Mouse (Mus musculus): ENCODE measurements around the gene Sptlc3. TPM values are rescaled to one million over a fixed set of nuclear protein-coding genes. Genes with fewer than 3 reads are reported as not detected.

Gene Sptlc3
- polyA plus RNA-seq, 1 experiment from 2014 or later = 0.04 TPM

DNA sequence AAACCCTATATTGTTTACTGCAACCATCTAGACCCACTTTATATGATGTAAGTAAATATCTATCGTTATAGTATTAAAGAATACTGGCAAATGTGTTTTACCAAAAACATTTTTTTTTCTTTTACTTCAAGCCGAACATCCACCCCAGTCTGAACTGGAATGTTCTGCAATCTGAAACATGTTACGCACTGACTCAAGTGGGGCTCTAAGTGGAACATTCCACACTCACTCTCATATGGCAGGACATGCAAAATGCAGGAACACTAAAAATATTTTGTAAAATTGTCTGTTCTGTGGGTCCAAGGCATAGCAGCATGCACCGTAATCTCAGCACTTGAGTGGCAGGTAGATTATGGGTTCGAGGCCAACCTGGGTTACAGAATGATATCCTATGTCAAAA lies 103.5 kb downstream of the Sptlc3 start:
- ATAC-seq (replicated peaks; ENCODE audit: insufficient number of reproducible peaks, insufficient read depth, low FRiP score, low read depth) = no peak
- Histone ChIP-seq H3K4me3 (no peak overlapping the region), H3K9ac (no peak overlapping the region), H3K9me3 (replicated peaks) (no peaks in the 10 kb centered on the region), H3K4me1 (replicated peaks) (no peaks in the 10 kb centered on the region), H3K4me2 (no peak overlapping the region), H3K36me3 (no peaks in the 10 kb centered on the region), H3K27me3 (no peaks in the 10 kb centered on the region), H3K27ac (no peak overlapping the region)
- WGBS = 75% methylated on average over 5 of the region's 5 CpGs

DNA sequence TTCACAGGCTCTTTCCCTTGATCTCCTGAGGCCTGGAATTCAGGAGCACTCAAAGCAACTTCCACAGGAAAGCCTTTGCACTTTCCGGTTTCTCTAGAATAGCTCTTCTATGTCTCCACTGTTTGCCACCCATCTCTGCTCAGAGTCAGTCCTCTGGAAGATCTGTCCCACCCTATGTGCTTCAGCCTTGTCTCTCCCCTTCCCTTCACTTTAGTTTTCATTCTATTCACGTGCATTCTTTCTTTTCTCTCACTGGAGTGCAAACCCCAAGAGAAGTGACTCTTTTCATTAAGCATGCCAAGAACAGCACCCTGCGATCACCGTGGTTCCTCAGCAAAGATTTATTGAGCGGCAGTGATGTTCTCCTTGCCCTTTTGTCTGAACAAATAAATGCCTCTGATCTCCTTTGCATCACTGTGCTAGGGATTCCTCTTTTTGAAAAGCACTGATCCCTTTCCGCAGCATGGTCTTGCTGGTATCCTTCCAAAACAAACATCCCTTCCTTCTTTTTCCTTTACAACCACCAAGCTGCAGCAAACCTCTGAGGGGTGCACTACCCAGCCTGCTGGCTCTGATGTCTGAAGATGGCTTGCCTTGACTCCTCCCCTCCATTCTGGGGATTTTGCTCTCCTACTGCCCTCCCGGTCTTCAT lies 108.0 kb downstream of the Sptlc3 start:
- 39% methylated on average over 7 of the region's 7 CpGs for WGBS
- H3K9ac ChIP-seq = no peak overlapping the region
- no peaks in the 10 kb centered on the region for H3K9me3 ChIP-seq (replicated peaks)
- no peak overlapping the region for H3K4me2 ChIP-seq
- H3K27me3 ChIP-seq = no peaks in the 10 kb centered on the region
- H3K27ac ChIP-seq = no peak overlapping the region
- H3K4me1 ChIP-seq (replicated peaks) = no peaks in the 10 kb centered on the region
- ATAC-seq (replicated peaks; ENCODE audit: insufficient number of reproducible peaks, insufficient read depth, low FRiP score, low read depth) = no peak
- no peaks in the 10 kb centered on the region for H3K36me3 ChIP-seq
- no peak overlapping the region for H3K4me3 ChIP-seq

DNA sequence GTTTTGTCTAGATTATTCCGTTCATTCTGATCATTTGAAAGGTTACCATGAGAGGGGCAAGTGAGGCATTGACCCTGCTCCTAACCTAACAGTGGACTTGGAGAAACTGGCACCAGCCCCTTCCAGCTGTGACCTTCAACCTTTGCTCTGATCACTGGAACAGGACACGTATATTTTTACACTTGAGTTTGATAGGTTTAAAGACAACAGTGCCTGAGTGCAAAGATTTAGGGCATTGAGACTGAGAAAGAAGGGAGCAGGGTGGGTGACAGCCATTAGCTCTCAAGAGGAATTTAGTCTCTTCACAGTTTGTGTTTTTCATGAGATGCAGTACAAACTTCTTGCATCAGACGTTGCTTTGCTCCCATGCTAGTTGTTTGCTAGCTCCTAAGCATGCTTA lies 114.5 kb downstream of the Sptlc3 start:
- Histone ChIP-seq H3K9ac (no peak overlapping the region), H3K4me2 (no peak overlapping the region), H3K27ac (no peak overlapping the region), H3K36me3 (no peaks in the 10 kb centered on the region), H3K9me3 (replicated peaks) (no peaks in the 10 kb centered on the region), H3K4me3 (no peak overlapping the region), H3K27me3 (0 out of 2 replicates have a peak, but pooled peaks cover 4% of the 10 kb centered on the region), H3K4me1 (replicated peaks) (no peaks in the 10 kb centered on the region)
- WGBS = 52% methylated on average over 3 of the region's 3 CpGs
- no peak for ATAC-seq (replicated peaks; ENCODE audit: insufficient number of reproducible peaks, insufficient read depth, low FRiP score, low read depth)

DNA sequence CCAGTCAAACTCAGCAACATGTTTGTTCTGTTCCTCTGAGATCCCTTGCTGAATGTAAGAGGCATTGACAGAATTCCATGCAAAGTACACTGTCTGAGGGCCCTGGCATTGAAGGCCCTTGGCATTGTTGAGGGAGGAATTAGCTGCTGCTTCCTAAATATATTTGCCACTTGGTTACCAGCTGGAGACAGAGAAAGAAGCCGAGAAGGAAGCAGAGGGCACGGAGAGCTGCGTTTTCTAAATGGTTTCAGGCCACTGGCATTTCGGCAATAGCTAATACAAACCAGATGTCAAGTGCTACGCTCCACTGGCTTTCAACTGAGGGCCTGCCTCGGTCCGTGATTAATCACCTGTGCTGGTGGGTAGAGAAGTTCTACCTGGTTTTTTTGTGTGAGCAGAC lies 115.1 kb downstream of the Sptlc3 start:
- Histone ChIP-seq H3K4me1 (replicated peaks) (no peaks in the 10 kb centered on the region), H3K9ac (no peak overlapping the region), H3K27me3 (0 out of 2 replicates have a peak, but pooled peaks cover 4% of the 10 kb centered on the region), H3K36me3 (no peaks in the 10 kb centered on the region), H3K4me2 (no peak overlapping the region), H3K4me3 (no peak overlapping the region), H3K27ac (no peak overlapping the region), H3K9me3 (replicated peaks) (no peaks in the 10 kb centered on the region)
- 27% methylated on average over 7 of the region's 7 CpGs for WGBS
- no peak for ATAC-seq (replicated peaks; ENCODE audit: insufficient number of reproducible peaks, insufficient read depth, low FRiP score, low read depth)

DNA sequence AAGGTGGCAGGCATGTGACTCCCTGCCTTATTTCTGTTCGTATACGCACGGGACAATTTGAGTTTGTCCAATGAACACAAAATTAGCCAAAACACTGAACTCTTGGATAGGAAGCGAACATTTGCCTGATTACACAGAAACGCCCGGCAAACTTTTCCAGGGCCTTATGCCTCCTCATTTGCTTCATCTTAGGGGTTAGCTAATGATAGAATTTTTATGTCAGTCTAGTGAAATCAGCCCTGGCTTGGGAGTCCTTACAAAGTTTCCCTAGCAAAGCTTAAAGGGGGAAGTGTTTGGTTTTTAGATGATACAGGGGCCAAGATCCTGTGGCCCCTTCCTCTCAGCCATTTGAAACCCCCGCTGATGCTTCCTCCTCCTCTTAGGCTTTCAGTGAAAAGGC lies 115.5 kb downstream of the Sptlc3 start:
- H3K9ac ChIP-seq = no peak overlapping the region
- H3K36me3 ChIP-seq = no peaks in the 10 kb centered on the region
- H3K4me2 ChIP-seq = no peak overlapping the region
- WGBS = 59% methylated on average over 7 of the region's 7 CpGs
- H3K4me3 ChIP-seq = no peak overlapping the region
- H3K4me1 ChIP-seq (replicated peaks) = no peaks in the 10 kb centered on the region
- ATAC-seq (replicated peaks; ENCODE audit: insufficient number of reproducible peaks, insufficient read depth, low FRiP score, low read depth) = no peak
- H3K27ac ChIP-seq = no peak overlapping the region
- H3K9me3 ChIP-seq (replicated peaks) = no peaks in the 10 kb centered on the region
- H3K27me3 ChIP-seq = 0 out of 2 replicates have a peak, but pooled peaks cover 4% of the 10 kb centered on the region

DNA sequence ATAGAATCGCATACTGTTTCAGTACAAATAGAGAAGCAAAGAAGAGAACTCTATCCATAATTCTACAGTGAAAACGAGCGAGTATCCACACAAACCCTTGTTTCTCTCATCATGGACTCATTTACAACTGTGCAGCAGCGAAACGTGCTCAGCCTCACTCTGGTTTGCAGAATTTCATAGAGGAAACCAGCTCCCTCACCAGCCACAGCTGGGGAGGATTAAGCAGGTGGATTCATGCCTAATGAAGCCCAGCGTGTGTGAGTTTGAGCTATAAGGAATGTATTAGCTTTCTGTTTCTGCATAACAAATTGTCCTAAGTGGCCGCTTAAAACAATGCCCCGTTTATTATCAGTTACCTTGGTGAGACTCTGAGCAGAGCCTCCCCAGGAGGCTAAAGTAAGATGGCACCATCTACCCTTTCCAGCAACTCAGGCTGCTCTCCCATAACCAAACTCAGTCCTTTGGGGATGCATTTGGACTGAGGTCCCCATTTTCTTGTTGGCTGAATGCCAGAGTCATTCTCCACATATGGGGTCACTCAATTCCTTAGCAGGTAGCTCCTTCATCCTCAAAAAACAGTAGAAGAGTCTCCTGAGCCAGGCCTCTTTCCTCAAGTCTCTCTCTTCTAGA lies 116.1 kb downstream of the Sptlc3 start:
- Histone ChIP-seq H3K27me3 (0 out of 2 replicates have a peak, but pooled peaks cover 4% of the 10 kb centered on the region), H3K4me1 (replicated peaks) (no peaks in the 10 kb centered on the region), H3K9me3 (replicated peaks) (no peaks in the 10 kb centered on the region), H3K4me2 (no peak overlapping the region), H3K4me3 (no peak overlapping the region), H3K9ac (no peak overlapping the region), H3K36me3 (no peaks in the 10 kb centered on the region), H3K27ac (no peak overlapping the region)
- ATAC-seq (replicated peaks; ENCODE audit: insufficient number of reproducible peaks, insufficient read depth, low FRiP score, low read depth) = no peak; the same call in 1 of the 2 replicates
- WGBS = 46% methylated on average over 8 of the region's 8 CpGs

DNA sequence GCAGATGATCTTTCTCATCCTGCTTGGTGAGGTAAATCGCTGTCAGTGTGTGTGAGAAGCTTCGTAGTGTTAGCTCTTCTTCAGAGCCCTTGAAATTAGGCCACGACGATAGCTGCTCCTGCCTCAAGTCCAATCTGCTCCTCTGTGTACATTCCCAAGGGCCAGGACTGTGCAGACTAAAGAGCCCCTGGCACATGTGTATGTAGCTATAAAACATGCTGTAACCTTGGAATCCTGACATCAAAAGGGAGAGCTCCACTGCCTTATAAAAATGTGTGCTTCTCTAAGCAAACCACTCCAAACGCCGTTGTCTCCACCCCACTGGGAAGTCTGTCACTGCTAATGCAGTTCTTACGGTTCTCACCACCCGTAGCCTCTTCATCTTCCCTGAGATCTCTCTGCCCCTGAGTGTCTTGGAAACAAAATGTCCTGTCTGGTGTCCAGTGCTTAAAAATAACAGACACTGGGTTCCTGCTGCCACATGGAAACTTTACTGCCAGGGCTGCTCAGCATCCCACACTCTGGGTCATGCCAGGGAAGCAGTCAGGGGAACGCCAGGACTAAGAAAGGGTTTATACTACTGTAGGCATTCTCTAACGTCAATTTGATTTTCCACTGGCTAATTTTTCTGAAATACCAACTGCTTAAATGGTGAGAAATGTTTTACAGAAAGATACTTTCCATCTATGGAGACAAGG lies 118.8 kb downstream of the Sptlc3 start:
- Histone ChIP-seq H3K9me3 (replicated peaks) (no peaks in the 10 kb centered on the region), H3K9ac (no peak overlapping the region), H3K4me2 (no peak overlapping the region), H3K27me3 (0 out of 2 replicates have a peak, but pooled peaks cover 4% of the 10 kb centered on the region), H3K36me3 (no peaks in the 10 kb centered on the region), H3K27ac (no peak overlapping the region), H3K4me3 (no peak overlapping the region), H3K4me1 (replicated peaks) (no peaks in the 10 kb centered on the region)
- ATAC-seq (replicated peaks; ENCODE audit: insufficient number of reproducible peaks, insufficient read depth, low FRiP score, low read depth) = no peak
- whole genome bisulfite sequencing = 43% methylated on average over 10 of the region's 10 CpGs

DNA sequence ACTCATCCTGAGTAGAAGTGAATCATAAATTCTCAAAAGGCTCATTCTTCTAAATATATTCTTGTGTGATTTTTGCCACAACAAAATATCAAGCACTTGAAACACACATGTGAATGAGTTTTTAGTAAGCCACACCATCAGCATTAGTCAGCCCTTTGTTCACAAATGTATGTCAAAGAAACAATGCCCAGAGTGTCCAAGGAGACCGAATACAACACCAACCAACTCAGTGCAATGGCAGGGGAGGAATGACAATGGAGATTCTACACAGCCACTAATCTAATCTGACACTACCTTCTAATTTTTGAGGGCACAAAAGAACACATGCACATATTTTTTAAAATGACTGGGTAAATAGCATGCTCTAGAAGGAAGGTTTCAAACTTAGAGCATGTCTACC lies 132.8 kb downstream of the Sptlc3 start:
- Histone ChIP-seq H3K4me2 (no peak overlapping the region), H3K4me1 (replicated peaks) (no peaks in the 10 kb centered on the region), H3K9me3 (replicated peaks) (no peaks in the 10 kb centered on the region), H3K4me3 (no peak overlapping the region), H3K27ac (no peak overlapping the region), H3K9ac (no peak overlapping the region), H3K27me3 (no peaks in the 10 kb centered on the region), H3K36me3 (no peaks in the 10 kb centered on the region)
- ATAC-seq (replicated peaks; ENCODE audit: insufficient number of reproducible peaks, insufficient read depth, low FRiP score, low read depth) = no peak
- WGBS = 74% methylated on average over 1 of the region's 1 CpGs

DNA sequence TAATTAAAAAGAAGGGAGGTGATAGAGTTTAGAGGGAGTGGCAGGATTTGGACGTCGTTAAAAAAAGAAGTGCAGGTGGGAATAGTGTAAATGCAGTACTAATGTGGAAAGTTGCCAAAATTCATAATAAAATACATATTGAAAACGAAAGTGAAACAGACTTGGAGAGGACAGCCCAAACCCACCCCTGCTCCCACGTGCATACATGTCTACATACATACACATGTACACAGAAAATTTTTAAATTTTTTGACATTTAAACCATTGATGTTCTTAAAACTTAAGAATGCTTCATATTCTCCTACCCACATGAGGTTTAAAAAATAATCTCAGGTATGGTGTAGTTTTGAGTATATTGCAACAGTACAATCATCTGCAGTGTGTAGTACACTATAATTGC lies 135.0 kb downstream of the Sptlc3 start:
- Histone ChIP-seq H3K27ac (no peak overlapping the region), H3K4me3 (no peak overlapping the region), H3K4me2 (no peak overlapping the region), H3K9me3 (replicated peaks) (no peaks in the 10 kb centered on the region), H3K27me3 (no peaks in the 10 kb centered on the region), H3K9ac (no peak overlapping the region), H3K4me1 (replicated peaks) (no peaks in the 10 kb centered on the region), H3K36me3 (no peaks in the 10 kb centered on the region)
- ATAC-seq (replicated peaks; ENCODE audit: insufficient number of reproducible peaks, insufficient read depth, low FRiP score, low read depth) = no peak
- 69% methylated on average over 4 of the region's 4 CpGs for WGBS

DNA sequence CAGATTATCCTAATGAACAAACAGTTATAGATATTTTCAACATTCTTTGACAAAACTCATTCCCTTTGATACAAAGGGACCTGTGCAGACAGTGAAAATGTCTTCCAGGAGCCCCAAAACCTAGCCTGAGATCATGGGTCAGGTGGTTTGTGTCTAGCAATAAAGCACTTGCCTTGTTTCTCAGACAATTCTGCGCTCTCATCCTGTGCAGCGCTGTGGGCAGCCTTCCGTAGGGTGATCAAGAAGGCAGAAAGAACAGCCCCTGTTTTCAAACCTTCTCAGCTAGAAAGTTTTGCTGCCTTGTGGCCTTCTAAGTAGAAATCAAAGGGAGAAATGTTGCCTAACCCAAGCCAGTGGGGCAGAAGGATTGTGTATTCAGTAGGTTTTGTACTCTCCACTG lies 135.9 kb downstream of the Sptlc3 start:
- Histone ChIP-seq H3K4me1 (replicated peaks) (no peaks in the 10 kb centered on the region), H3K36me3 (no peaks in the 10 kb centered on the region), H3K9me3 (replicated peaks) (no peaks in the 10 kb centered on the region), H3K9ac (no peak overlapping the region), H3K27me3 (no peaks in the 10 kb centered on the region), H3K4me3 (no peak overlapping the region), H3K4me2 (no peak overlapping the region), H3K27ac (no peak overlapping the region)
- 94% methylated on average over 3 of the region's 3 CpGs for WGBS
- no peak for ATAC-seq (replicated peaks; ENCODE audit: insufficient number of reproducible peaks, insufficient read depth, low FRiP score, low read depth)

DNA sequence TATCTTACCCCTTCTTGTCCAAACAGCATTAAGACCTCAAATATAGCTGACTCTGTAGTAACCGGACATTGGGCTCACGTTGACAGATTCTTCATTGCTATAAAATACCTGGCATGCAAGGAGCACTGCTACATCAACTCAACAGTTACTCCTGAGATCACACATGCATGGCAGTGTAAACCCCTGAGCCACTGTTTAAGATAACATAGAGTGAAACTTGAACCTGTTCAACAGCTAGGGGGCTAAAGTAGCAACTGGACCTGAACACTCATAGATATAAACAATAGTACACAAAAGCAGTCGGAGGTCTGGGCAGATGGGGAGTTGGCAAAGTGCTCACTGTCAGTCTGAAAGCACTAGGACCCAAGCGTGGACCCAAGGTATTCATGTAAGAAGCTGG lies 140.8 kb downstream of the Sptlc3 start:
- H3K9me3 ChIP-seq (replicated peaks) = no peaks in the 10 kb centered on the region
- no peaks in the 10 kb centered on the region for H3K4me1 ChIP-seq (replicated peaks)
- no peaks in the 10 kb centered on the region for H3K27me3 ChIP-seq
- H3K4me3 ChIP-seq = no peak overlapping the region
- 54% methylated on average over 4 of the region's 4 CpGs for WGBS
- no peak overlapping the region for H3K27ac ChIP-seq
- no peak for ATAC-seq (replicated peaks; ENCODE audit: insufficient number of reproducible peaks, insufficient read depth, low FRiP score, low read depth)
- H3K4me2 ChIP-seq = no peak overlapping the region
- H3K36me3 ChIP-seq = no peaks in the 10 kb centered on the region
- no peak overlapping the region for H3K9ac ChIP-seq
